Comparison of ENCODE assay signal across 8 mouse cellular contexts in genomic region chr17:3326148-3326902, GRCm38 (mm10). TPM values are rescaled to one million over a fixed set of nuclear protein-coding genes. Genes with fewer than 3 reads are reported as not detected.
DNase-seq lines count a peak whose midpoint lies in the region; ATAC-seq lines count a peak whose summit lies in the region.

Tiam2 (plus strand) TSS chr17:3326573.

- peak; percentile 90 for ATAC-seq in embryonic facial prominence, embryonic 15.5 days (ENCODE audit: insufficient number of reproducible peaks, low FRiP score, low TSS enrichment, low read depth)
- ATAC-seq in activated CD4-positive, CD25-positive, alpha-beta regulatory T cell, adult 4 months, result no peak

- peak within 1 kb of the TSS; percentile 75 for H3K4me3 ChIP-seq in embryonic facial prominence, embryonic 15.5 days (replicated peaks)

- H3K9me3 ChIP-seq in embryonic facial prominence, embryonic 15.5 days (replicated peaks), result no peaks in the 10 kb centered on the region

- intact Hi-C loops in heart, postnatal 25 days (cut with DNase I), result no loop called here

- H3K27me3 ChIP-seq in embryonic facial prominence, embryonic 15.5 days, result no peaks in the 10 kb centered on the region

- H3K27ac ChIP-seq in embryonic facial prominence, embryonic 15.5 days (replicated peaks), result peak within 1 kb of the TSS; percentile 82

- peak; percentile 29 to 34 for DNase-seq in B cell, adult 2 months
- DNase-seq in ZHBTc4 (ENCODE audit: low read depth, low spot score), result peak; percentile 63
- DNase-seq in heart, postnatal 25 days (ENCODE audit: low spot score), result peak; percentile 9
- no peak for DNase-seq in layer of hippocampus, postnatal 14 days (ENCODE audit: low spot score in 2 of 2)
- peak; percentile 10 for DNase-seq in lung, postnatal 25 days (ENCODE audit: low spot score)
- DNase-seq in retina, embryonic 14.5 days (ENCODE audit: low spot score), result peak; percentile 65

- H3K36me3 ChIP-seq in embryonic facial prominence, embryonic 15.5 days, result no peaks in the 10 kb centered on the region

- H3K4me1 ChIP-seq in embryonic facial prominence, embryonic 15.5 days, result peaks cover 26% of the 10 kb centered on the region

- H3K9ac ChIP-seq in embryonic facial prominence, embryonic 15.5 days, result peak within 1 kb of the TSS; percentile 60

- peak within 1 kb of the TSS; percentile 78 for H3K4me2 ChIP-seq in embryonic facial prominence, embryonic 15.5 days (replicated peaks)

- WGBS in embryonic facial prominence, embryonic 15.5 days, result under 1% methylated on average over 55 of the region's 55 CpGs

RNA-seq across cellular contexts. Expression of gene Tiam2, which starts in this region (rescaled TPM):
- 18.2 TPM in 2 replicates for polyA plus RNA-seq in embryonic facial prominence, embryonic 15.5 days (2015; fragmentation: Nextera tagmentation; extraction: Ambion mirVana)
- total RNA-seq in heart, postnatal 25 days (2021), result 1 to 10 TPM; 2.0 to 2.3 TPM
- 10 to 100 TPM; 18.9 to 21.5 TPM for total RNA-seq in layer of hippocampus, postnatal 14 days (2021)
- 1 to 10 TPM; 1.0 to 1.7 TPM for polyA plus RNA-seq in activated CD4-positive, CD25-positive, alpha-beta regulatory T cell, adult 4 months (2017; shearing (Covaris generic))

Comparison
In these comparisons a context has a peak if more than half of its experiments do, and no peak if none do; other contexts are left out.
1. RNA of gene Tiam2 (total RNA-seq): 18.9 to 21.5 TPM in layer of hippocampus, postnatal 14 days; 2.0 to 2.3 TPM in heart, postnatal 25 days; every median in the first group is over 4 times any median in the second.
2. DNase-seq: peak in B cell, adult 2 months (2 of 2), ZHBTc4 (single experiment), heart, postnatal 25 days (single experiment), lung, postnatal 25 days (single experiment) and retina, embryonic 14.5 days (single experiment); none in layer of hippocampus, postnatal 14 days (0 of 2).